Mouse (Mus musculus) cerebellum, adult (tissue): ENCODE data around the gene Cacna1s.

Experiments used
- ATAC-seq: cut with Nextera tagmentation; 2 replicates; pipeline ENCODE4 v1.9.2; 2017; ENCODE audit warnings: mild to moderate bottlenecking, moderate library complexity, mixed read lengths; ENCODE audit not compliant: insufficient number of reproducible peaks, low FRiP score, low TSS enrichment

Cacna1s gene

GRCm38 (mm10) chr1:136104741-136105140, 52.2 kb downstream of the Cacna1s start:
- ATAC-seq = no peak

- ATAC-seq = no peak
These were observed 56.9 kb downstream of the Cacna1s start for GRCm38 (mm10) chr1:136109464-136109863.

DNA sequence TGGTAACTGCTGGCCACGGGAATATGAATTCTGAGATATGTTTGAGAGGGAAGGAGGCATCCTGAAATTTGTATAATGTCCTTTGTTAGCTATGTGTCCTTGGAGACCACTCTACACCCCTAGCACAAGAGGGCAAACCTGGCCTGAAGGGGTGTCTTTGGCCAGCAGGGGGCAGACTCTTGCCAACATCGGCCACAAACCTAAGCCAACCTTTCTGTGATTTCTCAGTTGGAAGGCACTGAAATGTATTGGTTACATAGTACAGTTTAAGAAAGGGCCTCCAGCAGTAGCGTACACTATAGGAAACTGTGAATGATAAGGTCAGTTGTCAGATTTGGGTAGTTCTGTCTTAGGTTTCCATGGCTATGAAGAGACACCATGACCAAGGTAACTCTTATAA, 63.6 kb downstream of the Cacna1s start:
- ATAC-seq = no peak

- ATAC-seq = no peak
These were observed 64.5 kb downstream of the Cacna1s start for GRCm38 (mm10) chr1:136117069-136117468.

GRCm38 (mm10) chr1:136118875-136119274, 66.3 kb downstream of the Cacna1s start:
- ATAC-seq = no peak

DNA sequence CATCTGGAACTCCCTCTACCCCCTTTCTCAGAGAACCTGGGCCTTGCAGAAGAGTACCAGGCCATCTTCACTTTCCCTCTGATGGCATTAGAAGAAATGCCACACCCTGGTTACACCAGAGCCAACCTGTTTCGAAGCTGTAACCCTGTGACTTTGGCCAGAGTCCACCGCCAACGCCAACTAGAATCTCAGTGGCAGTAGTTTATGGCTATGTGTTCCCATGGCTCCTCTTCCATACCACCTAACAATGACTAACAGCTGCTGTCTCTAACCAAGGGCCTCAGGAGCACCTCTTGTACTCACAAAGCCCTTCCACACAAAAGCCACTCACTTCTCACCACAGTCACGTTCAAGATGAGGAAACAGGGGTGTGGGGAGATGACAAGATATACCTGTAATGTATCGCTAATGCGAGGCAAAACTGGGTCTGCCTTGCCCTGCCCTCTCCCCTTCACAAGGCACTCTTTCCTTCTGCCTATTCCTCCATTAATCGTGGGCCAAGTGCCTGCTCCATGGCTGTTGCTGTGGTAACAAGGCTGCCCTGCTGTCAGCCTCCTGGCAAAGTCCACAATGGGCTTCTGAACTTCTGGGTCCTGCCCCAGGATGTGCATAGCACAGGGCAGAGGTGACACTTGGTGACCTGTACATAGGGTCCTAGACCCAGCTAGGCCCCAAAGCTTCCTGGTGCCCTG, 67.2 kb downstream of the Cacna1s start:
- ATAC-seq = no peak

GRCm38 (mm10) chr1:136120263-136120603, 67.7 kb downstream of the Cacna1s start:
- ATAC-seq = no peak

DNA sequence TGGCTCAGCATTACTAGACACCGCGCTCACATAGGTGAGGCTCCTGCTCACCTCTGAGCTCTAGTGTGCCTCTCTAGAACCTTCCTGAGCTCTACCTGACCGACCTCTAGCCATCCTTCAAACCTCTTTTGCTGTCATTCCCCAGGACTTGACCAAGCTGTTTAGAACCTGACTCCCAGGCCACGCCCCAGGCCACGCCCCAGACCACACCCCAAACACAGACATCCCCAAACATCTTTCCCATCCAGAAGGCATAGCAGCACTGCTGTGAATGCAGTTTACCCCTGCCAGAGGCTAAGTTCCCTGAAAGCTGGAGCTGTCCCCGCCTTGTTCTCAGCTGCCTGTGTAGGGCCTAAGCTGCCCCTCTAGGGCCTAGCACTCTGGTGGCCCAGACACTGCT, 68.2 kb downstream of the Cacna1s start:
- no peak for ATAC-seq

GRCm38 (mm10) chr1:136122030-136122429, 69.5 kb downstream of the Cacna1s start:
- ATAC-seq = no peak

- no peak for ATAC-seq
These were observed 73.7 kb downstream of the Cacna1s start for GRCm38 (mm10) chr1:136126159-136126765.

DNA sequence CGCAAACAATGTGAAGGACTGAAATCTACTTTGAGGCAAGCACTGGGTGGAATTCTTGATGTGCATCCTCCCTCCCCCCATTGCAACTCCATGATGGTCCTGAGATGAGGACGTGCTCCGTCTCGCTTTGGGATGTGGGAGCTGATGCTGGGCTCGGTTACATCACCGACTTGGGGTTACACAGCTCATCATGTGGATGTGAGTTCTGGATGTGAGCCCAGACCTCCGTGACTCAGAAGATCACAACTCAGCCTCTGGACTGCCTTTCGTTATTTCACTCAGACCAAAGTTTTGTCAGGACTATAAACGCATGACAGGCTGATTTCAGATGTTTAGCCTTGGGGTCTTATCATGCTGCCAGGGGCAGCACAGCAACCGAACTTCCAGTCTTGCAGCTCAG, 74.3 kb downstream of the Cacna1s start:
- no peak for ATAC-seq

- ATAC-seq = no peak
These were observed 75.3 kb downstream of the Cacna1s start for GRCm38 (mm10) chr1:136127856-136128255.

DNA sequence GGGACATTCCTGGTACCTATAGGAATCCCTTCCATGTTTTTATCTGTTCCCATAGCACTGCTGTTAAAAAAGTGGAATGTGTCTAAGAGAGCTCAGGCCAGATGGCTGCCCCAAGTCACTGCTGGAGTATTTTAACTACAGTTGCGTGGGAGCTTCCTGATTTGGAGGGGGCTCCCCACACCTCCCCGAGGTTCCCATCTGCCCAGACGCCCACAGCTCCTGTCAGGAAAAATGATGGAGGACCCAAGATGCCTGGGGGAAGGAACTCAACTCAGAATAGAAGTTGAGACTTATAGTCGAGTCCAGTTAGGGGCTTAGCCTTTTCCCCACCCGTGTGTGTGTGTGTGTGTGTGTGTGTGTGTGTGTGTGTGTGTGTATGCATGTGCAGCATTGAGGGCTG, 75.9 kb downstream of the Cacna1s start:
- no peak for ATAC-seq

GRCm38 (mm10) chr1:136128944-136129589, 76.5 kb downstream of the Cacna1s start:
- no peak for ATAC-seq

GRCm38 (mm10) chr1:136130107-136130506, 77.6 kb downstream of the Cacna1s start:
- ATAC-seq = no peak

- ATAC-seq = peak; percentile 52
These were observed 78.5 kb downstream of the Cacna1s start, which contains the start of gene Kif21b for GRCm38 (mm10) chr1:136130951-136131558. TSS of gene Kif21b (plus strand) at chr1:136131389.

- 0 out of 2 replicates have a peak, but pooled peaks have one; percentile 1 for ATAC-seq
These were observed 79.2 kb downstream of the Cacna1s start for GRCm38 (mm10) chr1:136131603-136132291.

DNA sequence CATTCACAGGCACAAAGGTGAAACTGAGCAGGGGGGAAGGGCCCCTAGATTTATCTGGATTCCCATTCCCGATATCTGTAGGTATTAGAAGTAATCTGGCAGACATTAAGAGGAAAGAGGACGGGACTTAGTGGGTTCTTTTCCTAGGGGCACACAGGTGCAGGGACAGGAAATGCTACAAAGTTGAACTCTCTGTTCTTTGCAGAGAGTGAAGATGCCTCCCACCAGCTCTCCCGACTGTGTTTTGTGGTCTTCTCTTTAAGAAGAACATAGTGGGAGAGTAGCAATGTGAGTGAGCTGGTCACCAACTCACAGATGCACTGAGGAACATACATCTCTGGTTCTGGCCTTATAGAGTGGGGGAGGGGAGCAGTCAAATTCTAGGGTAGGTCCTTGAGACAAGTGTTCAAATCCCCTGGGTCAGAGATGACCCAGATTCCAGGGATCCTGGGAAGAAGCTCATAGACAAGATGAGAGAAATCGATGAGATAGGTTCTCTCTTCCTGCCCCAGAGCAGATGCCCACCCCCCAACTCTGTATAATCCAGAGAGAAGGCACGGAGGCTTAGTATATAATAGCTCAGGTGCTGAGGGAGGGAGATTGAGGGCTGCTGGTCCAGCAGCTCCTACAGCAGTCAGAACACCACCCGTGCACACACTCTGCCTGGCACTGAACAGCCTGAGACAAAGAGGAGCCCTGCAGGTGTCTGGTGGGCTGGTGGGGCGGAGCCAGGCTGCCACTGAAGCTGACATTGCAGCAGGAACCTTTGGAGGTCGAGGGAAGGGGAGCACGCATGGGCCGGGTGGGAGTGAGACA, 80.0 kb downstream of the Cacna1s start:
- ATAC-seq = no peak

DNA sequence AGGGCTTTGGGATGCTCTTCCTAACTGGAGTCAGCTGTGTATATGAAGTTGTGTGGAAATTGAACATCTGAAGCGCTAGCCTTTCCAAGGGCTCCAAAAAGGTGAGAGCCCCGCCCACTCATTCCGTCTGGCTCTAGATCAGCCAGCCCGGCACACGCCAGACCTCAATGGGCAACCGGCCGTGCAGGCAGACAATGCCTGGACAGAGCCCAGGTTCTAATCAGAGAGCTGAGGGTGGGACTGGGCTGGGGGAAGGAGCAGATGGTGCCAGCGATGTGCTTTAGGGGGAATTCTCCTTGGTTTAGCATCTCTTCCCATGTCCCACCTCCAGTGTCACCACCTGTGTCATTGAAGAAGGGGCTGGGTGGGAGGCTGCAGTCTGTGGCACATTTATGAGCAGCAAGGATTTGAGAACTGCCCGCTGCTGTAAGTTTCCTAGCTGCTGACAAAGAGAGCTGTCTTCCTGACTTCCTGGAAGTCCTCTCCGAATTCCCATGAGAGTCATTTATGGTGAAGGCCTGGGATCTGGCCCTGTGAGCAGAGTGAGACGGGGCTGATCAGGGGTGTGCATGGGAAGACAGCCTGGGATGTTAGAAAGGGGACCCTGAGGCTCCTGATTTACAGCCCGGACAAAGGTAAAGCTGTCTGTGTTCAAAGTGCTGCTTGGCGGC, 81.2 kb downstream of the Cacna1s start:
- no peak for ATAC-seq
